Mouse (Mus musculus) urinary bladder, postnatal 4 days (tissue): ENCODE data around the gene Prkca.

Experiments
- DNase-seq, 2 experiments: peaks; one replicate each; pipeline ENCODE4 v3.0.0; 2021 to 2022; ENCODE audit warnings: low spot score in 2 of 2

The Prkca gene

DNA sequence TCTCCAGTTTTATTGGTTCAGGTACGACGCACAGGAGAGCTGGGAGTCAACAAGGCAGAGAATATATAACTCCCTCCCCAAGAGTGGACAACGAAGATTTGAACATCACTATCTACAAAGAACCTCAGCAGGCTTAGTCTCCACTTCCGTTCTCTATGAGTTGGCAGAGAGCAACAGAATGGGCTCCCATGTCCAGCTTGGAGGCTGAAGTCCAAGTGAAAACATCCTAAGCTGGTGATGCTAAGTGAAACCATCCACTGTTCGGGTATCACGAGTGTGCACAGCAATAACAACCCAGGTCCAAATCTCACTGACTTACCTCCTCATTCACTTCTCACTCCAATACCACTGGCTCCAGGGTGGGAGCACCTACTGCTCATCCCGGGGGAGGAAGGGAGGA lies 276.6 kb downstream of the Prkca start:
- no peak for DNase-seq

DNA sequence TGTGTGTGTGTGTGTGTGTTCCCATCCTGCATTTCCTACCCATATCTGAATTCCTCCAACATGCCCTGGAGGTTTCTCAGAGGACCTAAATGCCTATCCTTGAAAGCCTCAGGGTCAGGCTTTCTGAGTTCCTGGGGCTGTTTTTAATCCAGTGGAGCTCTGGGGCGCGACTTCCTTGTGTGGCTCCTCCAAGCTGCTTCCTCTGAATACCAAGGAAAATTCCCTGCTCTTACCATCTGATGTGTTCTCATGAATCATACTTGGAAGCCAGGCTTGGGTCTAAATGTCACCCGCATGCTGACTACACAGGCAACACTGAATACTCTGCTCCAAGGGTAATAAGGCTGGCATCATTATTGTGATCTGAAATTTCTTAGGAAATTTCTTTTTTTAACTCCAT lies 279.3 kb downstream of the Prkca start:
- DNase-seq = no peak

DNA sequence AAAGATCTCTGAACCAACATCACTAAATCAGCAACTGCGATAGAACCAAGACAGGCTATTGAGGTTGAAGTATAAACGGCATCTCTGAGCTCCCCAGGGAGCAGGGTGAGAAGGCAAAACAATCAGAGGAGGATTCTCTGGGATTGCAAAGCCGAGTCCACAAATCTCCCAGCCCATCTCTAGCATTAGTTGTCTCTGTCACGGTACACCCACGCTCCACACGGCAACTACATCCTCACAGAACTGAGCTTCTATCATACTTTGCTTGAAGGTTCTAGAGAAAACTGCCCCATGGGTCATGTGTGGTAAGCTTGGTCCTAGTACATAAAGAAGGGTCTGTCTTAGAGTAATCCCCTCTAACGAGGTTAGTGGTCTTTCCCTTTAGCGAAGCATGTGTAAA lies 280.6 kb downstream of the Prkca start:
- DNase-seq = no peak

DNA sequence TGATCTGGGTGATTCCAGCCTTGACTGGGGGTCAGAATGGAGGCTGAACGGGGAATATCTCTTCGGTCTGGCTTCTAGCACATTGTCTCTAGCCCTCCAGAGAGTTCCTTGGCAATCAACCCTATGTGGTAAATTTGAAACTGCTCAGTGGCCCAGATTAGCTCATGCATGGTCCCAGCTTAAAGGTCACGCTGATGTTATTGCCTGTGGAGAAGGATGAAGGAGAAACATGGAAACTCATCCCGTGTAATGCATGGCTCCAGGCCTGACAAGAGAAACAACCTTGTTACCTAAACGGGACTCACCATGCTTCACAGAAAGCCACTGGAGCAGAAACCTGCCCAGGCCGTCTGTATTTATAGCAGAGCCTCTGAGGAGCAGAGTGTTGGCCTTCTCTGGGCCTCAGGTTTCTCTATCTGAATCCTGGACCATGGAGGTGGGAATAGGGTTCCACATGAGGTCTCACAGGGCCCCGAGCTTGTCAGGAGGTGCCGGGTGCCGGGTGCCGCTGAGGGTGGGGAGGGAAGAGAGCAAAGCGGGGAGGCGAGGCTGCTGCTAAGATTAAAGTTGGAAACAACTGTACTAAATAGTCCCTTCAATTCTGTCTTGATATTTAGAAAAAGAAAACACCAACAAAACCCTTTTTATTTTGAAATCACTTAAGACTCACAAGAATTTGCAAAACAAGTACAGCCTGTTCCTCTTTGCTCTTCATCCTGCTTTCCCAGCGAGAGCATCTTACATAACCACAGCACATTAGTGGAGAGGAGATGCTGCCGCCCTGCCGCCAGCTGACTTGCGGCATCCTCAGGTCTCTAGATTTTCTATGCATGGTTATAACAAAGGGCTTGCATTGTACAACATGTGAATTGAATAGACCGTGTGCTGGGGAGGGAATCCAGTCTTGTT lies 281.9 kb downstream of the Prkca start:
- DNase-seq = no peak

DNA sequence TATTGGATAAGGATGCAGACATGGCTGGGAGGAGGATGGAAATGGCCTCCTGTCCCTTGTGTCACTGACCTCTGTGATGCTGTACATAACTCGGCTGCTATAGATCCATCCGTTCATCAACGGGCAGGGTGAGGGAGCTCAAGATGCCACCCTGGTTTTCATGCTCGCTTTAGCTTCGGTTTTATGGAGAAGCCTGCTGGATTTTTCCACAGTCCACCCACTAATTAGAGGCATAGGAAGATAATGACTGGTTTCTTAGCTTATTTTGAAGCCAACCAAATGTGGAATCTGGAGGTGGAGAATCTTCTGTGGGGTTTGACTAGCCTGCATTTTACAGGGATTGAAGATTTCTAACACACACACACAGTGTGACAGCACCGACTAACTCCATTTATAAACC lies 286.6 kb downstream of the Prkca start:
- DNase-seq = no peak

DNA sequence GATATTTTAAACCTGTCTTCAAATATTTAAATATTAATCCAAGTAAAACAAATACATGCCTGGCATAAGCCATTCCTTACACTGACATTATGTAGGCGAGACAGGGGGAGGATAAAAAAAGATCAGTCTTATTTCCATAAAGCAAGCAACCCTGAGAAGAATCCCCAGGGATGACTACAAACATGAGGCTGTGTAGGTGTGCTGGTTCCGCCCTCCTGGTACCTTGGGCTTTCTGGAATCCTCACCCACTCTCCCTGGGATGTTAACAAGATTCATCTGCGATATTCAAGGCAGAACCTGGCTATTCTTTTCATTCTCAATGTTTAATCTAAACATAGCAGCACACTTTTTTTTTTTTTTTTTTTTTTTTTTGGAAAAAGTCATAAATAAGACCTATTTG lies 289.1 kb downstream of the Prkca start:
- DNase-seq = no peak

DNA sequence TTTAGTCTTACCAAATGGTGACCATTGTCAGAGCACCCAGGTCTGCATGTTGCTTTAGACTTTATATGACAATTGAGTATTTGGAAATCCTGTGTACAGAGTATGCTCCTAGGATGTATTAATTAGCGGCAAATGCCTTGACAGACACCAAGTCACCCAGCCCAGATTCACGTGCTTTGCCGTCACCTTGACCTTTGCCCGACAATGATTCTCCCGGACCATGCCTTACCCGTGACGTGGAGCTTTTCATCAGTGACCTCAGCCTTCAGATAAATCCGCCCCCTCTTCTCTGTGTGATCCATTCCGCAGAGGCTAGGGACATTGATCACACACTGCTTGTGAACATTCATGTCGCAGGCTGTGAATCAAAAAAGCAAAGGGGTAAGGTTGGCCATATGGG lies 290.0 kb downstream of the Prkca start:
- DNase-seq = no peak

DNA sequence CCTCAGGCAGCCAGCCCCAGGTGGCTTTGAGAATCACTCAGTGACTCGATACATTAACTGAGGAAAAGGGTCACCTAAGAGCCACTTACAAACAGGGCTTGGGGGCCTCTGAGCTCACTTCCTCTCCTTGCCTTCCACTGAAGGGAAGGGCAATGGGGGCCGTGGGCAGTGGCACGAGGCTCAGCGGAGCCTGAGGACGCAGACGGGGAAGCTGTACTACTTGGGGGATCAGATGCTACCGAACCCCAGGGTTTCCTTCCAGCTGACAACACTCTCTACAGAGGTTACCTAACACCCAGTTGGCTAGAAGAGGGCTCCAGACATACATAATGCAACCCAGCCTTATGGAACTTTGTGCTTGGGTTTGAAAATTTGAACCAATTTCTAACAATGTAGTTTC lies 302.1 kb downstream of the Prkca start:
- DNase-seq = no peak

DNA sequence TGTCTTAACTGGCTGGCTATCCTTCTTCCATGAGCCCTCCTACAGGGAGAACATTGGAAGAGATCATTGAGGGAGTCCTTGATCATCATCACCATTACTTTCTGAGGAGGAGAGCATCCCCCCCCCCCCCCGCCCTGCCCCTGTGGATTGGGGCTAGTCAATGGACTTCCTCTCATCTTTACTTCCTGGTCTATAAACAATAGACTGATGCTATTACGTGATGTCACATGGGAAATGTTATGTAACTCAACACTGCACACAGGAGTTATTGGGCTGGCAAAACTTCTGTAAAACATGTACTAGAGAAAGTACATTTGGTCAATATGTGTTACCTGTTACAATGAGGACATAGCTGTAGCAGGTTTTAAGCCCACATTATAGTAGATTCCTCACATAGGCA lies 302.9 kb downstream of the Prkca start:
- DNase-seq = no peak

DNA sequence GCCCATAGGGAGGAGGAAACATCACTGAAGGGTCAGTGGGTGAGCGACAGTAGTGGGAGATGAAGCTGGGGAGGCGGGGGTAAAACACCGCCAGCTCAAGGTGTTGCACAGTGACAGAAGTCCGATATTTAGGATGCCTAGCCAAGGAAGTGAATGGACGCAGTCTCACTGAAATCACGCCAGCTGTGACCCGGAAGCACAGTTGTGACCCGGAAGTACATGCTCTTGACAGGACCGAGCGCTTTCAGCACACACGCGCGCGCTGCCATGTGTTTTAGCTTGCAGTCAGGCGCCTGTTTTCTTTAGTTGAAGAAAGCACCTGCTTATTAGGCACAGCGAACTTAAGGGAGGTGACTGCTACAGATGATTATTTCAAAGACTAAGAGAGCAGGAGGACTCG lies 304.0 kb downstream of the Prkca start:
- no peak for DNase-seq

DNA sequence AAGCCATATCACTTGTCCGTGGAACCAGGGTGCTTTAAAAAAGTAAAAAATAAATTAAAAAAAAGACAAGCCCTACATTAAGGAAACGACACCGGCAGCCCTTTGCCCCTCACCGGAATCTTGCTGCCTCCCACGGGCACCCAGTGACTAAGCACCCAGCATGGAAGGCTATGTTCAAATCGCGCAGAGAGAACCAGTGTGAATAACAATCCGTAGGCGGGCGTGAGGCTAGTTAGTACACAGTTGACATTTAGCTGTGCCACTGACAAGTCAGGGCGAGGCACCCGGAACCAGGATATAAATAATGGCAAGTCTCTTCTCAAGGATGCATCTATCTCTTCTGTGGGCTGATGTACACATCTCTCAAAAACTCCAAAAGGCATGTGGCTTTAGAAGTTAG lies 304.7 kb downstream of the Prkca start:
- no peak for DNase-seq

DNA sequence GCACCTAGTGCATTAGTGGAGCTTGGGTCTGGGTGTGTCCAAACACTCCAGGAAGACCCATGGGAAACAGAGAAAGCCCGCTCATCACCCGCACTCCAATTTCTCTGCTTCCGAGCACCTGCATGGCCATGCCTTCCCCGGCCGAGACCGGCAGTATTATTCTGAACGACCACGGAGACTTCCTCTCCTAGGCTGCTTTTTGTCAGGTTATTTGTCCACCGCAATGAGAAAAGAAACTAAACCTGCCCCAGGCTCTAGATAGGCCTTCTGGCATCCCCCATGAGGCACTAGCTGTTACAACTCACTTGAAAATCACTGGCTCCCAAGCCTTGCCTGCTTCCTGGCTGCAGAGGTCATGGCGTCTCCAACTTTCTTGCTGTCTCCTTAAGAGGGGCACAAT lies 307.4 kb downstream of the Prkca start:
- DNase-seq = no peak

DNA sequence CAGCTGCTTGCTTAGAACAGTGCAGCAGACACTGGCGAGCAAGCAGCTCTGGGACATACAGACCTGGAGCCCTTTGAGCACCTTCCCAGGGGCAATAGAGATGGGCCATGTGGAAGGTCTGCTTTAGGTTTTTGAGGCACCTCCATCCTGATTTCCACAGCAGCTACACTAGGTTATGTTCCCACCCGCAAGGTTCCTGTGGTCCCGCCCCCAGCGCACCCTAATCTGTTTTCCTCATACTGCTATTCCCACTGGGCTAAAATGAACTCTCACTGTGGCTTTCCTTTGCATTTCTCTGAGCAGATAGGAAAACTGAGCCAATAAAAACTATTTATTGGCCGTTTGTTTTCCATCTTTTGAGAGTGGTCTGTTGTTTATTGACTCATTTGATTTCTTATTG lies 308.0 kb downstream of the Prkca start:
- no peak for DNase-seq

DNA sequence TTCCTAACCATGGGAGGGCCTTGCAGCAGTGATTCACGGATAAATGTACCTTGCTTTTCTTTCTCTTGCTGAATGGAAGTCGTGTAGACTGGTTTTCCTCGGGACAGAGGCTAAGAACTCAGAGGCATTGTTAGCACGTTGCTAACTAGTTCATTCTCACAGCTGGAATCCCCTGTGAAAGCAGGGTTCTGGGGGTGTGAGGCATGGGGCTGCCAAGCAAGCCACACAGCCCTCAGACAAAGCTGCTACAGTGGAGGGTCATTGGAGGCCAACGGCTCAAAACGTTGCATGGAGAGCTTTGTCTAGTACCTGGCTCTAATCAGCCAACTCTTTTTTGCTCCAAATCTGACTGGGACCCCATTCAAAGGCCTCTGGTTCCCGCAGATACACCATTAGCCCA lies 309.4 kb downstream of the Prkca start:
- DNase-seq = no peak

DNA sequence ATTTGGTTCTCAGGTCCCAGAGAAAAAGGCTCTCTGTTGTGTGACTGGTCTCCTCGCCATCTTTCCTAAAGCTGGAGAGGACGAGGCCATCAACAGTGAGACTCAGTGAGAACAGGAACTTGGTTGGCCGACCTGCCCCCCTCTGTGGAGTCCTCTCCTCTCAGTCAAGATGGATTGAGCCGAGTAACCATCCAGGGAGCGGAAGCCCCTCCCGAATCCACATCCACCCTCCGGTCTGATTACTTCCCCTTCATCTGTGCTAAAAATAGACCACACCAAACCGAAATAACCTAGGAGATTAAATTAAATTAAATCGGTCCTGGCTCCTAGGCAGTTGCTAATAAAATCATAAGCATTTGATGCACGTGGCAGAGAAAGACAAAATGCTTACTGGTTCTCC lies 311.2 kb downstream of the Prkca start:
- DNase-seq = no peak

DNA sequence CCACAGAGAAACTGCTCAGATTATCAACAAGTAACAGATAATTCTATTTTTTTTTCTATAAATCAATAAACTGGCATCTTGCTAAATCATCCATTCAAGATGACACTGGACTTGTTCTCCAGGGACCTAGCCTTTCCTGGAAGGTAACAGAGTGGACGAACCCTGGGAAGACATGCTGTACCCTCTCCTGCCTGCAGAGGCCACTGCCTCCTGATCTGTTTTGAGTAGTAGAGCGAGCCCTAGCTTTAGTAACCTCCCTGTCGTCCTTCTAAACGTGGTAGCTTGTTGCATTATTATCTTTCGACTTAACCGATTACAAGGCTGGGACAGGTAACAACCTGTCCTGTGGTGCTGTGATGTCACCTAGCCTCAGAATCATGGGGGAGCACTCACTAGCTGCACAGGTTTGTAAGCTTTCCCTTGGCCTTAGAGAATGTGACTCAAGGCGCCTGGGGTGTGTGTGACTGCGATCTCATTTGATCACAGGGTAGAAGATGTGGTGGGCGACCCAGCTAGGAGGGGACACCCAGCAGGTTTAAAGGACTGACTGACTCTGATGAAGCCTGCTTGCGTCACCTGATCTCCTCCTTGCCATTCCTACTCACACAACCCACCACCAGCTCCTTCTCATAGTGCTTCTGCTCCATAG lies 312.6 kb downstream of the Prkca start:
- DNase-seq = no peak

DNA sequence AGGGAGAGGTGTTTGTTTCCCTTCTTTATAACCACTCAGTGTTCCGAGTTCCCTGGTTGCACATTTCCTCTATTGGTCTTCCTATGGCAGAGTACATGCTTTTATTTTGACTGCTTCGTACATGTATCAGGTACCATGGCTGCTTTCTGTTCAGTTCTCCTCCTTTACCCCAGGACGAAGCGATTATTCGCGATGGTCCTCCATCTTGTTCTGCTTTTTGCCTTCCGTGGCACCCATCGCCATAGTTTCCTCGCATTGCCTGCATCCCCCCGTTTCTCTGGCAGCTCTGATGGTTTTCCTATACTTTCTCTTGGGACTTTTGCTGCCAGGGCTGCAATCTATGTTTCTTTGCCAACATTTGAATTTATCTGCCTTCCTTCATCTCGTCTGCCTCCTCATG lies 314.4 kb downstream of the Prkca start:
- peak in 1 of 2 experiments; percentile 56 for DNase-seq

DNA sequence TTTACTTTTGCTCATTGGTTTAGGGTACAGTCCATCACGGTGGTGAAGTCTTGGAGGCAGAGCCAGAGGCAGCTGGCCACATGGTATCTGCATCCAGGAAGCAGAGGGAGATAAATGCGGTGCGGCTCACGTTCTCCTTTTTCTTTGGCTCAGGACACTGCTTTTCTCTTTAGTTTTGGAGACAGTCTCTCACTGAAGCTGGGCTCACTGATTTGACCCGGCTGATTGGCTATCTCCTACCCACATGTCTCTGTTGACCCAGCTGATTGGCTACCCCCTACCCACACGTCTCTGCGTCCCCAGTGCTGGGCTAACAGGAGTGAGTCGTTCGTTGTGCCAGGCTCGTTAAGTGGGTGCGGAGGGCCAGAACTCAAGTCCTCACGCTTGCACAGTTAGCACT lies 315.3 kb downstream of the Prkca start:
- peak; percentile 31 to 58 for DNase-seq

DNA sequence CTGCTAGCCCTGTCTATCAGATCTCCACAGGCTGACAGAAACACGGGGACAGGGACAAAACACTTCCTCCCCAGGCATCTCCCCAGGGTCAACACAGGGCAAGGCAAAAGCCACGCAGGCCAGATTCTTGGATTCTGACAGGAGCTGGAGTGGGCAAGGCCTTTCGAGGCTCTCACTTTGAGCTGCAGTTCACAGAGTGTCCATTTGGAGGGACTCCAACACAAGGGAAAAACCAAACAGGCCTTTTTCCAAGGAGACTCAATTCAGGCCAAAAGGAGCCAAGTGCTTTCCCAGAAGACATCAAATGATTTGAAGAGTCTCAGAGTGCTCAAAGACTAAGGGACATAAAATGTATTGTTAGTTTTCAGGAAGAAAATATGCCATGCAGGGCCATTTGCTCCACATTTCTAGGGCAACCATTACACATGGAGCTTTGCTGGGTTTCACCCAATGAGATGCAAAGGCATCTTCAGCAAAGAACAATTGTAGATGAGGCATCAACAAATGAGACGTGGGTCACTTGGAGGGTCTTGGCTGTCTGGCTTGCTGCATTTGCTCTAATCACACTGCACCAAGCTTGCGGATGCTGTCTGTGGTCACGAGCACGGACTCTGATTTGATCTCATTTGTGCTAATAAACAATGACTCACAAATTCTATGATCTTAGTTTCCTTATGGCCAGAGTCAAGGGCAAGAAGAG lies 317.9 kb downstream of the Prkca start:
- peak; percentile 33 to 59 for DNase-seq

DNA sequence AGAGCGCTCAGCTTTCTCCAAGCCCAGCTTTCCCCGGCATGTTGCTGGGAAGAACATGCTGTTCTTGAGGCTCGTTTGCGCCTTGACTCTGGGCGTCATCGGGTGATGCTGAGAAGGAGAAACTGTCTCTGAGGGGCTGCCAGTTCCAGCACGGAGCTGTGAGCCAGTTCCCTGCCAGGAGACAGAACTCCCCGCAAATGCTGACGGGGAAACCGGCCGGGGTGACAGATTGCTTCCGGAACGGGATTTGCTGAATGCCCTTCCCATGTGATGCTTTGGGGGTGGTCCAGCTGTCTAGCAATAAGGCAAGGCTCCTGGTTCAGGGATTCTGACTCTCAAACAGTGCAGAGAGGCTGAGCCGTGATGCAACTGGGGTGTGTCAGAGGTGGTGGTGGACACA lies 320.5 kb downstream of the Prkca start:
- DNase-seq = peak in 1 of 2 experiments; percentile 50

DNA sequence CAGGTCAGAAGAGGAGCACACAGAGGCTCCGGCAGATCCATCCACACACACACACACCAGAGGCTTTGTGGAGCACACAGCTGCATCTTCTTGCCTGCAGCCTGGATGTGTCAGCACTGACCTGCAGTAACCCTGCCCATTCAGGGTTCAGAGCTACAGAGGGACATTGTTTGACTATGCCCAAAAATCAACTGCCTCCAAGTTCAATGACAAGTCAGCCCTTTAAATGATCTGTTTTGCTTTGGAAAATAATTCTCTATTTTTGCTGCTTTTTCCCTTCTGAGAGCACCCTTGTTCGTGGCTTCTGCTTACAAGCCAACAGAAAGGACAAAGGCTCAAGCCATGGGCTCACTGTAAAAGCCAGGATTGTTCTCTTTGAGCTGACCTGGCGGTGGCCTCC lies 322.8 kb downstream of the Prkca start:
- no peak for DNase-seq

DNA sequence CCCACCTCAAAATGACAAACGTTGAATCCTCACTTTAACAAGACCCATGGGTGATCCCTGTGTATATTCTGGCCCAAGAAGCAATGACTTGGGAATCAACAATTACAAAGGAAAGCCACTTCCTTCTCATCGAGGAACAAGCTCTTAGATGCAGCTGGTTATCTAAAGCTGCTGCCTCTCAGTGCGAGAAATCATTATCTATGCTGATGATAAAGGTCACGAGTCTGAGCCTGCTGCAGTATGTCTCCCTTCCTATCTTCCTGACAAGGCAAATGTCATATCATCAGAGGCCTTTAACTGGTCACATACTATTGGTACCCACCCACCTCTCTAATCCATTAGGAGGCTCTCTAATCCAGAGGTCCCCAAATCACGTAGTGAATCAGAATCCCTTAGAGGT lies 328.4 kb downstream of the Prkca start:
- DNase-seq = no peak

DNA sequence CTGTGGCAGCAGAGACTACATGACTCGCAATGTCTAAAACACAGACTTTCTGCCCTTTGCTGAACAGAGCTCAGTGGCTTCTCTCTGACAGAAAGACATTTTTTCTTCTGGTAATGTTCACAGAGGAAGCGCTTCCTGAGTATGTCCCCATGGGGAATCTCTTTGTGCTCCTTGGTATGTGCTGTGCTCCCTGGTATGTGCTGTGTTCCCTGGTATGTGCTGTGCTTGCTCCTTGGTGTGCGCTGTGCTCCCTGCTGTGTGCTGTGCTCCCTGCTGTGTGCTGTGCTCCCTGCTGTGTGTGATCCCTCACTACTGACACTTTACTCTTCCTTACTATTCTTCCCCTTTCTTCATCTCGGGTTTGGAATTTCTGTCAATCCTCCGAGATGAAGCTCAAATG lies 330.3 kb downstream of the Prkca start:
- DNase-seq = no peak
